Mouse (Mus musculus) limb, embryonic 15.5 days (tissue): ENCODE data around the gene Rph3a. TPM values are rescaled to one million over a fixed set of nuclear protein-coding genes. Genes with fewer than 3 reads are reported as not detected.
"Not testable (repeated sequence)": the region's sequence is repeated elsewhere in the genome, so short reads cannot be mapped to it uniquely, and the experiment has no call there.

ENCODE experiments used
- ATAC-seq: fragments of 200-750 bp; cut with Nextera tagmentation; 2 replicates; pipeline ENCODE4 v1.8.0; 2017; ENCODE audit warnings: low read depth, moderate TSS enrichment; ENCODE audit not compliant: insufficient number of reproducible peaks, low FRiP score, low TSS enrichment
- H3K27ac ChIP-seq: fragments of 300-500 bp; sonication (generic); 2 replicates; pipeline ENCODE4 v1.5.1; 2015; ENCODE audit warnings: moderate library complexity, mild to moderate bottlenecking, inconsistent platforms
- H3K27me3 ChIP-seq: fragments of 300-500 bp; sonication (generic); 2 replicates; pipeline ENCODE4 v1.6.1; 2015; ENCODE audit warnings: inconsistent platforms
- H3K36me3 ChIP-seq: fragments of 300-500 bp; sonication (generic); 2 replicates; pipeline ENCODE4 v1.6.1; 2015; ENCODE audit warnings: inconsistent platforms
- H3K4me1 ChIP-seq: fragments of 300-500 bp; sonication (generic); 2 replicates; pipeline ENCODE4 v1.6.1; 2015; ENCODE audit warnings: inconsistent platforms
- H3K4me2 ChIP-seq: fragments of 300-500 bp; sonication (generic); 2 replicates; pipeline ENCODE4 v1.6.1; 2015; ENCODE audit warnings: mild to moderate bottlenecking, inconsistent platforms
- H3K4me3 ChIP-seq: fragments of 300-500 bp; sonication (generic); 2 replicates; pipeline ENCODE4 v1.5.1; 2015; ENCODE audit warnings: mild to moderate bottlenecking, inconsistent platforms
- H3K9ac ChIP-seq: fragments of 300-500 bp; sonication (generic); 2 replicates; pipeline ENCODE4 v1.6.1; 2015; ENCODE audit warnings: inconsistent platforms
- H3K9me3 ChIP-seq: fragments of 300-500 bp; sonication (generic); 2 replicates; pipeline ENCODE4 v1.6.1; 2016; ENCODE audit warnings: inconsistent platforms
- WGBS: fragments of 180-500 bp; shearing (Covaris S2); methylation state at CpG from one replicate; pipeline ENCODE4 v1.1.7; 2015; 5-methylcytosine and 5-hydroxymethylcytosine counted together
- polyA plus RNA-seq: library from polyadenylated mRNA; unstranded; fragments of >200 nt; fragmentation: Nextera tagmentation; extraction: Ambion mirVana; gene quantifications from 2 replicates; pipeline ENCODE4 v1.2.1, GENCODE M21; 2015

Rph3a gene
- polyA plus RNA-seq, 1 experiment from 2014 or later, result 0.06 TPM

DNA sequence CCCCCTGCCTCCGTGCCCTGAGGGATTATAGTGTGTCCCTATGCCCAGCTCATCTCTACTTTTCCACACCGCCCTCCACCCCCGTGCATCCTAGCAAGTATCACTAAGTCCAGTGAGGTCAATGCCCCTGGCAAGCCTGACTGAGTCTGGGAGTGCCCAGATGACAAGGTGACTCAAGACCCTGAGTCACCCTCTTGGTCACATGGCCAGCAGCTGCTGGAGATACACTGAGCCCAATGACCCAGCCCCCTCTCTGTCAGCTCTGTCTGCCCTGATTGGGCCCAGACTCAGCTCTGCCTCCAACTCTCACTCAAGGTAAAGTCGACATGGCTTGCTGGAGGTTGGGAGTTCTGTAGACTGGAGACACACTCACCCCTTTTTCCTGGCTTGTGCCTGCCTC is 72.1 kb downstream of the Rph3a start:
- Histone ChIP-seq H3K27ac (no peak overlapping the region), H3K9ac (no peak overlapping the region), H3K4me3 (no peak overlapping the region), H3K4me2 (no peak overlapping the region), H3K36me3 (no peaks in the 10 kb centered on the region), H3K27me3 (no peaks in the 10 kb centered on the region), H3K9me3 (no peaks in the 10 kb centered on the region), H3K4me1 (no peaks in the 10 kb centered on the region)
- 73% methylated on average over 4 of the region's 4 CpGs for WGBS
- no peak for ATAC-seq

DNA sequence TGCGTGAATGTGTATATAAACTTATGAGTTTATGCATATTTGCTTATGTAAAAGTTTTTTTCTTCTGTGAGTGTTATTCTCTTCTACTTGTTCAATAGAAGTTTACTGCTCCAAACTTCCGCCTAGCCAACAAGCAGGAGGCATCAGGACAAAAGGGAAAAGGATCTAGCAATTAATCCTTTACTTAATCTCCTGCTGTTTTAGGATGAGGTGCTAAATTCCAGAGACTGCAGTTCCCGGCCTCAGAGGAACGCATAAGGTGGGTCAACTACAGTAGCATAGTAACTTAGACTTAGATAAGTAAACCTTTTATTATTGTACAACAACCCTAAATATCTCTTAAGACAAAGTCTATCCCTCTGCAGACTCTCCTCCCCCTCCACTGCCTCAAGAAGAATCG is 75.9 kb downstream of the Rph3a start:
- WGBS, result 12% methylated on average over 5 of the region's 5 CpGs

DNA sequence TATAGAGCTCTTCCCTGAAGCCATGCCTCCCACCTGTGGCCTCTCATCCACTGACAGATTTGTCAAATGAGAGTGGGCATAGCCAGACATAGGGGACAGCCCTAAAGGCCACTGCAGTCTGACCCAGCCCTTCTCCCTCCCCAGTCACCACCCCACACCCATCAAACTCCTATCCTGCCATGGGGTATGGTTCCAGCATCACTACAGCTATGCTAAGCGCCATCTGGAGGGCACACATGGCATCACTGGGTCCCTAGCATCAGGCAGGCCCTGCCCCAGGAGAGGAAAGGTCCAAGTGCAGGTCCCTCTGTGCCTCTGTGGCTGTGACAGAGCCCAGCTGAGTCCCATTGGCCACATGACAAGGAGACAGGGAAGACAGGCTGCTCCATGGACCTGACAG is 82.9 kb downstream of the Rph3a start:
- H3K4me3 ChIP-seq, result no peak overlapping the region
- no peak for ATAC-seq
- no peaks in the 10 kb centered on the region for H3K9me3 ChIP-seq
- H3K27me3 ChIP-seq, result 0 out of 2 replicates have a peak, but pooled peaks cover 3% of the 10 kb centered on the region
- no peak overlapping the region for H3K27ac ChIP-seq
- no peaks in the 10 kb centered on the region for H3K4me1 ChIP-seq
- H3K36me3 ChIP-seq, result no peaks in the 10 kb centered on the region
- no peak overlapping the region for H3K9ac ChIP-seq
- 15% methylated on average over 1 of the region's 1 CpGs for WGBS
- no peak overlapping the region for H3K4me2 ChIP-seq

More for the DNA sequence above, 75.9 kb downstream of the Rph3a start:
- H3K9ac ChIP-seq, result no peak overlapping the region
- no peak for ATAC-seq
- H3K4me1 ChIP-seq, result no peaks in the 10 kb centered on the region
- H3K4me3 ChIP-seq, result no peak overlapping the region
- no peaks in the 10 kb centered on the region for H3K27me3 ChIP-seq
- H3K27ac ChIP-seq, result no peak overlapping the region
- H3K36me3 ChIP-seq, result no peaks in the 10 kb centered on the region
- no peak overlapping the region for H3K4me2 ChIP-seq
- no peaks in the 10 kb centered on the region for H3K9me3 ChIP-seq

DNA sequence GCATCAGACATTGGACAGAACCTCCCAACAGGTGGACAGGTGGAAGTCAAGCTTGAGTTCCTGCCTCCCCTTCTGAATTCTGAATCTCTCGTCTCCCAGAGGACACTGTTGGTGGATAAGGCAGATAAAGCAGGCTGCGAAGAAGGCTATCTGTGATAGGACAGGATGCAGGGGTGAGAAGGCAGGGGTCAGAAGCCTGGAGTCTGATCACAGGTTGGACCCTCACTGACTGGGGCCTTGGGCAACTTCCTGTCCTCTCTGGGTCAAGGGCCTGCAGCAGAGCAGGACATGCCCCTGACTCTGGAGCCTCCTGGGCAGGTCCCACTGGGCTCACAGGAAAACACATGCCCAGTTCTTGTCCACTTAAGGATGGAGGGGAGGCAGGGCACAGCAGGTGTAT is 83.6 kb downstream of the Rph3a start:
- H3K9ac ChIP-seq, ATAC-seq, H3K36me3 ChIP-seq, H3K27me3 ChIP-seq, H3K4me1 ChIP-seq, H3K9me3 ChIP-seq, H3K4me2 ChIP-seq, H3K4me3 ChIP-seq, H3K27ac ChIP-seq: not testable (repeated sequence)
- 61% methylated on average over 2 of the region's 2 CpGs for WGBS

DNA sequence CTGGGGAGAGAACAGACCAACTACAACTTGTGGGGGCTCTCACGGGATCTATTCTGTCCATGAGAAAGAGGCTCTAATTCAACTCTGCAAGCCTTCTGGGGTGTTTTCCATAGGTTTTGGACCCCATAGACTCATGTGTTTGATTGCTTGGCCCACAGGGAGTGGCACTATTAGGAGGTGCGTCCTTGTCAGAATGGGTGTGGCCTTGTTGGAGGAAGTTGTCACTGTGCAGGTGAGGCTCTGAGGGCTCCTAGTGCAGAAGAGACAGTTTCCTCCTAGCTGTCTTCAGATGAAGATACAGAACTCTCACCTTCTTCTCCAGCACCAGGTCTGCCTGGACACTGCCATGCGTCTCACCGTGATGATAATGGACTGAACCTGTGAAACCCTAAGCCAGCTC is 85.4 kb downstream of the Rph3a start:
- not testable (repeated sequence) for H3K9me3 ChIP-seq, H3K9ac ChIP-seq, H3K4me3 ChIP-seq, H3K4me1 ChIP-seq, ATAC-seq, H3K4me2 ChIP-seq, H3K36me3 ChIP-seq, H3K27ac ChIP-seq, H3K27me3 ChIP-seq
- 75% methylated on average over 4 of the region's 4 CpGs for WGBS

DNA sequence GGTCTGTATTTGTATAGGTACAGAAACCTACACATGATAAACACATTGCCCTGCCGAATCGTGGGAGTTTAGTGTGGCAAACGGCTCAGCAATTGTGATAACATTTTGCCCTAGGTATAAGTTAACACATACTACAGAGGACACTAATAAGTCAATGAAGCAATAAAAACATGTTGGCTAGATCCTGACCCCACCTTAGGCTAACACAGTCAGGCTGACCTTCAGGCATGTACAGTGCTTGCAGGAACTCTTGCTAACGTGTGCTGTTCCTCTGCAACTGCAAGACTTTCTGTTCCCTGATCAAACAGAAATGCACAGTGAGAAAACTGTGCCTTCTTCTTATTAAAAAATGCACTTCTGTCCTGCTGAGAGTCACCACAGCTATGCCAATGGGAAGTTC is 85.9 kb downstream of the Rph3a start:
- Histone ChIP-seq H3K4me3 (no peak overlapping the region), H3K4me1 (no peaks in the 10 kb centered on the region), H3K27me3 (0 out of 2 replicates have a peak, but pooled peaks cover 3% of the 10 kb centered on the region), H3K9ac (no peak overlapping the region), H3K9me3 (no peaks in the 10 kb centered on the region), H3K4me2 (no peak overlapping the region), H3K36me3 (no peaks in the 10 kb centered on the region), H3K27ac (no peak overlapping the region)
- no peak for ATAC-seq
- WGBS, result 72% methylated on average over 4 of the region's 4 CpGs

DNA sequence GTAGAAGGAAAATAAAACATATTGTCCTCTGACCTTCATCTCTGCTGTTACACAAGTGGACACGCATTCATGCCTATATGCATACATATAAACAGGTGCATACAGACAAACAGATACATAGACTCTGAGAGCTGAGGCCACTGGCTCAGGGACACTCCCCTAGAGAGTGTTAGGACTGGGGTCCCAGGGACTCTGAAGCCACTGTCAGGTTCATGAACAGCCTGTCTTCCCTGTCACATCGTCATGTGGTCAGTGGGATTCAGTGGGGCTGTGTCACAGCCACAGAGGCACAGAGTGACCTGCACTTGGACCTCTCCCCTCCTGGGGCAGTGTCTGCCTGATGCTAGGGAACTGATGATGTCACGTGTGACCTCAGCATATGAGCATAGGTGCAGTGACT is 89.6 kb downstream of the Rph3a start:
- no peaks in the 10 kb centered on the region for H3K27me3 ChIP-seq
- no peak overlapping the region for H3K27ac ChIP-seq
- no peak overlapping the region for H3K4me2 ChIP-seq
- H3K36me3 ChIP-seq, result no peaks in the 10 kb centered on the region
- ATAC-seq, result no peak
- H3K9ac ChIP-seq, result no peak overlapping the region
- WGBS, result 80% methylated on average over 3 of the region's 3 CpGs
- H3K9me3 ChIP-seq, result no peaks in the 10 kb centered on the region
- no peaks in the 10 kb centered on the region for H3K4me1 ChIP-seq
- no peak overlapping the region for H3K4me3 ChIP-seq

DNA sequence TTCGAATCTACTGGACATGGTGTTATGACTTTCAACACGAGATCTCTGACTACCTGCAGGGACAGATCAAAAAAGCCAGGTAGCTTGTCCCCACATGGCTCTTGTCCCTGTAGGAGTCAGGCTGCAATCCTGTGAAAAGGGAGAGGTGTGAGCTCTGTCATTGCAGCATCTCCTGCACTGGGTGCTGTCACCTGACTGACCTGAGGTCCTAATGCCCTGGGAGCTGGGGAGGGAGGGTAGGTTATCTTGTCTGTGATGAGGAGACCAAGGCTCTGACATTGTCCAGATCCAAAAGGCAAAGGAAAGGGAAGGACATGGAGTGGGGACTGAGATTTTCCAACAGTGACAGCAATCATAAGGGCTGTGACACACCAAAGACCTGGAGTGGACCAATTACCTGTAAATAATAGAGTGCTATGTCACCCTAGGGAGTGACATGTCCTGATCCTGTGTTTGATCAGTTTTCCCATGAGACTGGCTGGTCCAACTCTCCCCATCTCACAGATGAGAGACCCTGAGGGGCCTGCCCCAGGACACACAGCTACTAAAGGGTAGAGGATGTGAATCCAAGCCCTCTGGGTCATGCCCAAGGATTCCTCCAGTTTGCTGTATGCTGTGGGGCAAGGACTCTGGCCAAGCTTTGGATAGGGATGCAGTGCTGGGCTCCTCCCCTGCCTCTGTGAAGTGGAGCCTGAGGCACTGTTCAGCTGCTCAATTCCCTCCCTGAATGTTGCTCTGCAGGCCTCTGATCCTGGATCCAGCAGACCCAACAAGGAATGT is 90.5 kb downstream of the Rph3a start:
- H3K27me3 ChIP-seq, H3K9me3 ChIP-seq, H3K4me1 ChIP-seq, ATAC-seq, H3K9ac ChIP-seq, H3K27ac ChIP-seq, H3K4me3 ChIP-seq, H3K4me2 ChIP-seq, H3K36me3 ChIP-seq: not testable (repeated sequence)
- 61% methylated on average over 2 of the region's 2 CpGs for WGBS

DNA sequence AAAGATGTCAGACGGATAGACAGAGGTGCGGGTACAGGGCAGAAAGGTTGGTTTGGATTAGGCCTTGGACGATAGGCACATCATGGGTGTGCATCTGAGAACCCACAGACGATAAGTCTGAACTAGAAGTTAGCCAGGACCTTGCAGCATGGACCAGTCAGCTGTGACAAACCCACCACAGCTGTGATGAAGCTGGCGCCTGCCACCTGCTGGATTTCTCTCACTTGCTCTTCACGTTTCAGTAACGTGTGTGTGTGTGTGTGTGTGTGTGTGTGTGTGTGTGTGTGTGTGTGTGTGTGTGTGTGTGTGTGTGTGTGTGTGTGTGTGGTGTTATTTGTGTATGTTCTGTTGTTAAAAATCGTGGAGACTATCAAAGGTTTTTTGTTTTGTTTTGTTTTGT is 95.7 kb downstream of the Rph3a start, which contains the start of gene Oas1d:
TSS of gene Oas1d (plus strand) at position 333 of the 400 bp plus-strand sequence.
- 50% methylated on average over 8 of the region's 8 CpGs for WGBS
- H3K36me3 ChIP-seq, ATAC-seq, H3K4me3 ChIP-seq, H3K4me1 ChIP-seq, H3K4me2 ChIP-seq, H3K9ac ChIP-seq, H3K27ac ChIP-seq, H3K27me3 ChIP-seq, H3K9me3 ChIP-seq: not testable (repeated sequence)

DNA sequence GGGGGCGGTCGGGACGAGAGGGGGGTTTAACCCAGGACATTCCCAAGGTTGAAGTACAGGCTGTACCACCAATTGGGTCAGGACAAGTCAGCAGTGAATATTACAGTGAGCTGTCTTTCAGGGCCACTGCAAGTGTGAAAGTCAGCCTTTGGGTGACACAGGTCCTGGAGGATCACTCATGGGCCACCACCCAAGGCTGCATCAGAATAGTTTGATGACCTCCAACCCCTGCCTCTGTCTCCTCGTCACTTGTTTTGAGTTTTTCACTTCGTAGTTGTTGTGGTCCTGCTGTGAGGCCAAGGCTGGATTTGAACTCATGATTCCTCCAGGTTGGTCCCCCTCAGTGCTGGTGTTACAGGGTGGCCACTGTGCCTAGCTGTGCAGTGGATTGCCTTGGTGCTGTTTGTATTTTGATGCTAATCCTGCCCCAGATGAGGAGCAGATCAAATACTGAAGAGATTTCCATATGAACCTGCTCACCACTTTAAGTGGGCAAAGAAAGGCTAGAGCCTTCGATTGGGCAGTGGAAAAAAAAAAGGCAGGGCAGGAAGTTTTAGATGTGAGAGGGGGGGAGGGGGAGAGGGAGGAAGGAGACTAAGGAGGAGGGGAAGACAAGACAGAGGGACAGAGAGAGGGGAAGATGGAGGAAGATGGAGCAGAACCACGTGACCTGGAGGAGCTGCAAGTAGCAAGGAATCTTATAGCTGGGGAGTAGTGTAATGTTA is 101.5 kb downstream of the Rph3a start:
- no peak overlapping the region for H3K4me2 ChIP-seq
- no peaks in the 10 kb centered on the region for H3K36me3 ChIP-seq
- no peaks in the 10 kb centered on the region for H3K9me3 ChIP-seq
- no peaks in the 10 kb centered on the region for H3K27me3 ChIP-seq
- ATAC-seq, result no peak
- whole genome bisulfite sequencing, result 54% methylated on average over 7 of the region's 7 CpGs
- no peaks in the 10 kb centered on the region for H3K4me1 ChIP-seq
- no peak overlapping the region for H3K27ac ChIP-seq
- no peak overlapping the region for H3K4me3 ChIP-seq
- H3K9ac ChIP-seq, result no peak overlapping the region

DNA sequence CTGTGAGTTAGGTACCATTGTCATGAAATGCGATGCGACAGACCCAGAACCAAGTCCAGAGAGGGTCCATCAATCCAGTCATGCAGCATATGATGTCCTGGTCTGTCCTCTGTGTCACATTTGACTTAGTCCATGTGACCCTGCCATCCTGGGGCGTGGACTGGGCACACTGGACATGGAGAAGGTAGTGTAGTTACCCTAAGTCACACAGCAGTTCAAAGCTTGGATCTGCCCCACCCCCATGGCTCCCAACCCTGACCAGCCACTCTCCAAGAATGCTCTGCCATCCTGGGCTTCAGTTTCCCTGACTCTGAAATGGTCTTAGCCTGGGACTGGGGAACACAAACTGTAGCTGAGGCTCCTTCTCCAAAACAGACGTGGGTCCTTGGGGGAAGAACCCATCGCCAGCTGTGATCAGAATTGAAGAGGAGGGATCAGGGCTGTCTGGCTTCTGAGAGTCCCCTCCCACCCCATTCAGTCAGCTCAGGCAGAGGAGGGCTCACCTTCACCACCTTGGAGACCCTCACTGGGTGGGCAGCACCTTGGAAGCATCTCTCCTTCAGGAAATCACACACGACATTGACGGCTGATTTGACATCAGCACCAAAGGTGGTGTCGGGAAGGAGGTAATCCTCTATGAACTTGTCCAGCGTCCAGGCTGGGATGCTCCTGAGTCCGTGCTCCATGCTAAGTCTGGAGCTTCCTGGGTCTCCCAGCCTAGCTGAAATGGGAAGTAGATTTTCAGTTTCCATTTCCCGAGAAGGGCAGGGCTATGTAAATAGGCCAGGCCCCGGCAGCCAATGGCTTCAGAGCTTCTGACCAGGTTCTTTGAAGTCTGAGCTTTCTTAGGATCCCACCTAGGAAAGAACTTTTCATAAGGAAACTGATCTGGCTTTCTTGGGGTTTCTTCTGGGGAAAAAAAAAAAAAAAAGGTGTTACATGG is 102.8 kb downstream of the Rph3a start, which contains the start of gene Oas1a:
TSS of gene Oas1a (minus strand) at position 731 of the 943 bp plus-strand sequence.
- H3K36me3 ChIP-seq, ATAC-seq, H3K9ac ChIP-seq, H3K27me3 ChIP-seq, H3K27ac ChIP-seq, H3K9me3 ChIP-seq, H3K4me2 ChIP-seq, H3K4me3 ChIP-seq, H3K4me1 ChIP-seq: not testable (repeated sequence)
- 29% methylated on average over 9 of the region's 12 CpGs for WGBS
